Mouse (Mus musculus) ES-E14 (cell line): ENCODE data around the gene H3f3b.

ENCODE experiments used
- CHD2 ChIP-seq: IDR thresholded peaks from 2 replicates; pipeline ENCODE4 v1.6.1; 2014; ENCODE audit warnings: mild to moderate bottlenecking, low read depth, low read length, inconsistent platforms
- MAFK ChIP-seq: IDR thresholded peaks from 2 replicates; pipeline ENCODE4 v1.6.1; 2014; ENCODE audit warnings: mild to moderate bottlenecking, low read depth, low read length, inconsistent platforms; ENCODE audit not compliant: insufficient read depth
- ZNF384 ChIP-seq: IDR thresholded peaks from 2 replicates; pipeline ENCODE4 v1.6.1; 2012; ENCODE audit warnings: low read depth, low read length, inconsistent platforms

DNA sequence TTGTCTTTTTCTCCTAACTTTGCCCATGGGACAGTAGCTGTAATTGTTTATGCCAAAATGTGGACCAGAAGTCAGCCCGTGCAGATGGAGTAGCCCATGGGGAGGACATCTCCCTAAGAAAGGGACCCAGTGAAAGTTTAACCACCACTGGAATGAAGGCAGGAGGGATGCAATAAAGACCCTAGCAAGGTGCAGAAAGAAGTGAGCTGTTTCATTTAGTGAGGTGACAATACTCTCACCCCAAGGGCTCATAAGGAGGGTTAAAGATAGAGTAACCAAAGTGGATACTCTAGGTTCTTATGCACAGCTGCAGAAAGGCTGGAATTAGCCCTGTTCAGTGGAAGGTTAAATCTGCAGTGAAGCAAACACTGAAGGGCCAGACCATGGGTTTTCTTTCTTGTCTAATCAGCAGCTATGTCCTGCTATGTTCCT is 8.4 kb downstream of the H3f3b start:
- TF ChIP-seq MAFK, result no peak
- peak; percentile 61; the same call in 1 of the 2 replicates for TF ChIP-seq CHD2
- TF ChIP-seq ZNF384, result no peak
